8 mouse cellular contexts compared by ENCODE assay signal in genomic region chr14:24500845-24501186, GRCm38 (mm10). TPM values are rescaled to one million over a fixed set of nuclear protein-coding genes. Genes with fewer than 3 reads are reported as not detected.
A peak's percentile ranks its signal among the peaks of the same experiment; 100 is the strongest.
DNase-seq lines count a peak whose midpoint lies in the region; ATAC-seq and TF ChIP-seq lines count a peak whose summit lies in the region.

No protein-coding gene starts in this region.

- peak overlapping the region; percentile 59 for H3K9ac ChIP-seq in heart, embryonic 11.5 days (ENCODE audit: low read depth, low read length)
- H3K9ac ChIP-seq in ES-E14 (ENCODE audit: insufficient read depth, low read depth, low read length, poor library complexity, severe bottlenecking) = peak overlapping the region; percentile 29; the same call in 1 of the 2 replicates
- peak overlapping the region; percentile 53 for H3K9ac ChIP-seq in hindbrain, embryonic 12.5 days

- H3K4me1 ChIP-seq in heart, embryonic 11.5 days (ENCODE audit: control insufficient read depth, insufficient read depth, low read length) = peaks cover 5% of the 10 kb centered on the region; the same call in 1 of the 2 replicates
- H3K4me1 ChIP-seq in ES-E14 (ENCODE audit: control insufficient read depth in 2 of 2, insufficient read depth in 2 of 2, low read length in 2 of 2, poor library complexity in 1 of 2) = peaks cover 0 to 3% of the 10 kb centered on the region in 2 experiments; a peak in 2 of 4 replicates
- H3K4me1 ChIP-seq in hindbrain, embryonic 12.5 days = peaks cover 12% of the 10 kb centered on the region
- H3K4me1 ChIP-seq in midbrain, embryonic 10.5 days = peaks cover 31% of the 10 kb centered on the region

- no peak overlapping the region for H3K4me3 ChIP-seq in heart, embryonic 11.5 days (ENCODE audit: low read depth, low read length)
- H3K4me3 ChIP-seq in ES-E14 (ENCODE audit: insufficient read depth in 1 of 2, low read depth in 1 of 2, low read length in 2 of 2, poor library complexity in 1 of 2, severe bottlenecking in 1 of 2) = no peak overlapping the region
- H3K4me3 ChIP-seq in hindbrain, embryonic 12.5 days = no peak overlapping the region
- peak overlapping the region; percentile 30 for H3K4me3 ChIP-seq in midbrain, embryonic 10.5 days

- H3K9me3 ChIP-seq in heart, embryonic 11.5 days (replicated peaks; ENCODE audit: control insufficient read depth, low read length) = no peaks in the 10 kb centered on the region
- H3K9me3 ChIP-seq in ES-E14 (ENCODE audit: control insufficient read depth, insufficient read depth, low read depth, low read length) = no peaks in the 10 kb centered on the region
- no peaks in the 10 kb centered on the region for H3K9me3 ChIP-seq in hindbrain, embryonic 12.5 days (replicated peaks)
- no peaks in the 10 kb centered on the region for H3K9me3 ChIP-seq in midbrain, embryonic 10.5 days (replicated peaks)

- H3K4me2 ChIP-seq in heart, embryonic 11.5 days = peak overlapping the region; percentile 48
- H3K4me2 ChIP-seq in hindbrain, embryonic 12.5 days (replicated peaks) = peak overlapping the region; percentile 29; the same call in 1 of the 2 replicates

- in situ Hi-C loops in ES-E14 (cut with MboI; ENCODE audit: low sequenced_read_pairs in 2 of 2, unreplicated experiment in 2 of 2) = loop anchor here in 1 of 2 experiments (25.0 kb wide), 2 partner anchors 436 to 1061 kb away; no protein-coding TSS in a partner anchor

- WGBS in heart, embryonic 11.5 days (ENCODE audit: insufficient replicate concordance) = 21% methylated on average over 8 of the region's 8 CpGs
- WGBS in hindbrain, embryonic 12.5 days = 10% methylated on average over 8 of the region's 8 CpGs
- 10% methylated on average over 8 of the region's 8 CpGs for WGBS in midbrain, embryonic 10.5 days

- DNase-seq in heart, adult 9 months (ENCODE audit: low spot score in 2 of 2) = no peak
- DNase-seq in ES-E14 (ENCODE audit: low read depth, low spot score) = no peak
- DNase-seq in midbrain, embryonic 10.5 days (ENCODE audit: low spot score) = no peak
- no peak for DNase-seq in ovary, postnatal 36 days (ENCODE audit: low spot score)
- no peak for DNase-seq in thymus, postnatal 4 days

- no peak for ATAC-seq in heart, embryonic 11.5 days (replicated peaks; ENCODE audit: insufficient number of reproducible peaks, low FRiP score, low TSS enrichment)
- peak; percentile 77; the same call in 1 of the 2 replicates for ATAC-seq in hindbrain, embryonic 12.5 days (ENCODE audit: low FRiP score)
- ATAC-seq in activated CD4-positive, CD25-positive, alpha-beta regulatory T cell, adult 4 months = no peak

- 0 out of 2 replicates have a peak overlapping the region, but pooled peaks have one; percentile 41 for H3K27ac ChIP-seq in heart, embryonic 11.5 days (ENCODE audit: low read depth, low read length)
- H3K27ac ChIP-seq in ES-E14 (ENCODE audit: insufficient read depth, low read depth, low read length, poor library complexity, severe bottlenecking) = no peak overlapping the region
- peak overlapping the region; percentile 95 for H3K27ac ChIP-seq in hindbrain, embryonic 12.5 days
- H3K27ac ChIP-seq in midbrain, embryonic 10.5 days (replicated peaks) = peak overlapping the region; percentile 84

- H3K36me3 ChIP-seq in heart, embryonic 11.5 days (ENCODE audit: control insufficient read depth, insufficient read depth, low read length) = peaks cover 23% of the 10 kb centered on the region
- peaks cover 33% of the 10 kb centered on the region for H3K36me3 ChIP-seq in ES-E14 (ENCODE audit: control insufficient read depth, insufficient read depth, low read length, poor library complexity, severe bottlenecking)
- H3K36me3 ChIP-seq in hindbrain, embryonic 12.5 days = peaks cover 27% of the 10 kb centered on the region
- H3K36me3 ChIP-seq in midbrain, embryonic 10.5 days = peaks cover 39% of the 10 kb centered on the region

- H3K27me3 ChIP-seq in heart, embryonic 11.5 days (ENCODE audit: control insufficient read depth, insufficient read depth, low read length) = no peaks in the 10 kb centered on the region
- no peaks in the 10 kb centered on the region for H3K27me3 ChIP-seq in hindbrain, embryonic 12.5 days
- no peaks in the 10 kb centered on the region for H3K27me3 ChIP-seq in midbrain, embryonic 10.5 days (ENCODE audit: low read depth, poor library complexity, severe bottlenecking)

TF ChIP-seq in ES-E14, 5 proteins besides CTCF, POLR2A, EP300 and RAD21:
- TF ChIP-seq CHD2 (IDR thresholded peaks at IDR 0.05; ENCODE audit: low read depth, low read length) (no peak), MAFK (IDR thresholded peaks at IDR 0.05; ENCODE audit: insufficient read depth, low read depth, low read length) (no peak), ZC3H11A (IDR thresholded peaks at IDR 0.05; ENCODE audit: borderline replicate concordance, low read depth, low read length) (no peak), ZNF384 (IDR thresholded peaks at IDR 0.05; ENCODE audit: low read depth, low read length) (no peak), HCFC1 (IDR thresholded peaks at IDR 0.05; ENCODE audit: borderline replicate concordance, insufficient read depth, low read length) (no peak)

RNA-seq across cellular contexts. Expression of gene Rps24, which starts 13.9 kb away (rescaled TPM):
- 849 and 922 TPM in 2 replicates for polyA plus RNA-seq in heart, embryonic 11.5 days (2014; fragmentation: Nextera tagmentation; extraction: Ambion mirVana)
- total RNA-seq in ES-E14 (2012; rRNA removed) = 2,405 and 2,661 TPM in 2 replicates
- 852 and 899 TPM in 2 replicates for polyA plus RNA-seq in hindbrain, embryonic 12.5 days (2016; fragmentation: Nextera tagmentation; extraction: Ambion mirVana)
- 915 and 1,078 TPM in 2 replicates for polyA plus RNA-seq in midbrain, embryonic 10.5 days (2016; fragmentation: Nextera tagmentation; extraction: Ambion mirVana)
- 1,000 to 10,000 TPM; 2,170 to 2,602 TPM for polyA plus RNA-seq in activated CD4-positive, CD25-positive, alpha-beta regulatory T cell, adult 4 months (2017; shearing (Covaris generic))

RNA-seq across cellular contexts. Expression of gene Polr3a, which starts 14.0 kb away (rescaled TPM):
- polyA plus RNA-seq in heart, embryonic 11.5 days (2014; fragmentation: Nextera tagmentation; extraction: Ambion mirVana) = 12.4 and 13.8 TPM in 2 replicates
- total RNA-seq in ES-E14 (2012; rRNA removed) = 55.7 and 67.8 TPM in 2 replicates
- polyA plus RNA-seq in hindbrain, embryonic 12.5 days (2016; fragmentation: Nextera tagmentation; extraction: Ambion mirVana) = 20.3 and 22.2 TPM in 2 replicates
- 18.3 and 21.0 TPM in 2 replicates for polyA plus RNA-seq in midbrain, embryonic 10.5 days (2016; fragmentation: Nextera tagmentation; extraction: Ambion mirVana)
- 10 to 100 TPM; 13.7 to 15.9 TPM for polyA plus RNA-seq in activated CD4-positive, CD25-positive, alpha-beta regulatory T cell, adult 4 months (2017; shearing (Covaris generic))
